Mouse (Mus musculus) v-Abl transformed pro-B cells (cell line): ENCODE results near the gene Scn1b.

Experiments
- in situ Hi-C, 2 experiments: fragments of 400-800 bp; cut with MboI; formaldehyde crosslinking; loops; one replicate each; pipeline ENCODE4 v1.15.1; 2025; ENCODE audit not compliant: unreplicated experiment in 2 of 2

Scn1b gene

GRCm38 (mm10) chr7:31126851-31127724 lies at the start of gene Scn1b:
Gene Scn1b, minus strand, starts transcription at chr7:31127003.
- in situ Hi-C loops, result no loop called here

GRCm38 (mm10) chr7:31175096-31175495 lies 48.3 kb upstream of the Scn1b start:
- in situ Hi-C loops, result loop anchor here (5.0 kb wide), 2 partner anchors 43 to 118 kb away; partner anchors contain the start of genes Fxyd1 (in 2 of the 2) and Lgi4 (in 2 of the 2)

GRCm38 (mm10) chr7:31174466-31174865 lies 47.7 kb upstream of the Scn1b start:
- in situ Hi-C loops, result no loop called here

- in situ Hi-C loops, result no loop called here
Observed at GRCm38 (mm10) chr7:31172238-31172637, 45.4 kb upstream of the Scn1b start.

- in situ Hi-C loops, result no loop called here
Observed at GRCm38 (mm10) chr7:31170520-31170919, 43.7 kb upstream of the Scn1b start.

- in situ Hi-C loops, result no loop called here
Observed at GRCm38 (mm10) chr7:31168412-31168811, 41.6 kb upstream of the Scn1b start.

GRCm38 (mm10) chr7:31164748-31165147 lies 37.9 kb upstream of the Scn1b start:
- in situ Hi-C loops, result no loop called here

- in situ Hi-C loops, result no loop called here
Observed at GRCm38 (mm10) chr7:31163666-31164577, 37.1 kb upstream of the Scn1b start.

- in situ Hi-C loops, result no loop called here
Observed at GRCm38 (mm10) chr7:31162324-31162723, 35.5 kb upstream of the Scn1b start.

- in situ Hi-C loops, result no loop called here
Observed at GRCm38 (mm10) chr7:31161831-31162230, 35.0 kb upstream of the Scn1b start.

- in situ Hi-C loops, result no loop called here
Observed at GRCm38 (mm10) chr7:31161246-31161645, 34.4 kb upstream of the Scn1b start.

GRCm38 (mm10) chr7:31160763-31161162 lies 34.0 kb upstream of the Scn1b start:
- in situ Hi-C loops, result no loop called here

GRCm38 (mm10) chr7:31156034-31156928 lies 29.5 kb upstream of the Scn1b start:
- in situ Hi-C loops, result no loop called here

- in situ Hi-C loops, result no loop called here
Observed at GRCm38 (mm10) chr7:31155296-31156033, 28.7 kb upstream of the Scn1b start, which contains the start of gene Gramd1a. Gene Gramd1a, minus strand, starts transcription at chr7:31155896.

- in situ Hi-C loops, result no loop called here
Observed at GRCm38 (mm10) chr7:31153536-31154320, 26.9 kb upstream of the Scn1b start.

- in situ Hi-C loops, result no loop called here
Observed at GRCm38 (mm10) chr7:31151301-31152241, 24.8 kb upstream of the Scn1b start.

- in situ Hi-C loops, result no loop called here
Observed at GRCm38 (mm10) chr7:31150566-31151300, 23.9 kb upstream of the Scn1b start.
